Mouse (Mus musculus) Patski (cell line): ENCODE results near the gene Alg14. TPM values are rescaled to one million over a fixed set of nuclear protein-coding genes. Genes with fewer than 3 reads are reported as not detected.
A peak's percentile ranks its signal among the peaks of the same experiment; 100 is the strongest.

Source experiments
- ATAC-seq: fragments of 100-300 bp; one replicate; pipeline ENCODE4 v1.8.0; 2021
- CTCF ChIA-PET: fragments of 350-600 bp; sonication (Branson Sonifier 250); formaldehyde crosslinking; loops from one replicate; lab custom pipeline; 2022; ENCODE audit warnings: inconsistent platforms; lab: Charles Lee
- POLR2A ChIA-PET: fragments of 350-600 bp; sonication (Branson Sonifier 250); formaldehyde crosslinking; loops from one replicate; lab custom pipeline; 2022; ENCODE audit warnings: antibody characterized with exemption, inconsistent platforms; lab: Charles Lee
- DNase-seq: peaks from one replicate; pipeline ENCODE4 v3.0.0-alpha.2; 2011; ENCODE audit warnings: low read depth, low spot score
- H3K27me3 ChIP-seq: fragments of 371-371 bp; one replicate; pipeline ENCODE4 v1.5.1; 2021
- CTCF ChIP-seq: fragments of 100-300 bp; IDR thresholded peaks from one replicate; pipeline ENCODE4 v1.5.1; 2021
- in situ Hi-C: fragments of 300-500 bp; cut with MboI; formaldehyde crosslinking; loops from 3 replicates; pipeline ENCODE4 v1.11.1; 2018; ENCODE audit warnings: low pct_unique_long_range_greater_than_20kb, mixed read lengths
- polyA plus RNA-seq: library from polyadenylated mRNA; unstranded; gene quantifications from one replicate; pipeline ENCODE4 v1.2.3, GENCODE M21; 2021

The Alg14 gene
- polyA plus RNA-seq, 1 experiment from 2014 or later = 53.5 TPM

GRCm38 (mm10) chr3:121260041-121260440 is 31.5 kb upstream of the Alg14 start:
- TF ChIP-seq CTCF = no peak
- ChIA-PET CTCF (interaction anchor here (1.5 kb wide), 1 partner anchor 20 kb away, joined by 4 read pairs; no protein-coding TSS in a partner anchor), POLR2A (no interaction called here)
- H3K27me3 ChIP-seq = peaks cover 23% of the 10 kb centered on the region
- DNase-seq = no peak
- ATAC-seq = no peak
- in situ Hi-C loops = no loop called here

- no peak for DNase-seq
- ChIA-PET CTCF (no interaction called here), POLR2A (no interaction called here)
- in situ Hi-C loops = no loop called here
- ATAC-seq = no peak
- no peak for TF ChIP-seq CTCF
- peaks cover 25% of the 10 kb centered on the region for H3K27me3 ChIP-seq
Observed at GRCm38 (mm10) chr3:121260831-121261230, 30.7 kb upstream of the Alg14 start.

- POLR2A ChIA-PET = no interaction called here
- in situ Hi-C loops = no loop called here
- ATAC-seq (no peak), DNase-seq (no peak)
- peaks cover 29% of the 10 kb centered on the region for H3K27me3 ChIP-seq
- no peak for TF ChIP-seq CTCF
- CTCF ChIA-PET = no interaction called here
Observed at GRCm38 (mm10) chr3:121261251-121261650, 30.3 kb upstream of the Alg14 start.

- DNase-seq = no peak
- ChIA-PET CTCF (no interaction called here), POLR2A (no interaction called here)
- no peak for ATAC-seq
- in situ Hi-C loops = no loop called here
- H3K27me3 ChIP-seq = peaks cover 30% of the 10 kb centered on the region
- no peak for TF ChIP-seq CTCF
Observed at GRCm38 (mm10) chr3:121261939-121262520, 29.5 kb upstream of the Alg14 start.

GRCm38 (mm10) chr3:121262521-121263204 is 28.9 kb upstream of the Alg14 start:
- DNase-seq (no peak), ATAC-seq (peak; percentile 67)
- peaks cover 30% of the 10 kb centered on the region for H3K27me3 ChIP-seq
- POLR2A ChIA-PET = interaction anchor here (1.0 to 1.7 kb wide), 2 partner anchors 9 to 10 kb away, joined by 3 to 9 read pairs; no protein-coding TSS in a partner anchor
- in situ Hi-C loops = no loop called here
- TF ChIP-seq CTCF = no peak
- CTCF ChIA-PET = interaction anchor here (0.7 kb wide), 1 partner anchor 22 kb away, joined by 3 read pairs; no protein-coding TSS in a partner anchor

GRCm38 (mm10) chr3:121263205-121263548 is 28.4 kb upstream of the Alg14 start:
- no peak for TF ChIP-seq CTCF
- ChIA-PET POLR2A (interaction anchor here (1.0 to 1.7 kb wide), 2 partner anchors 9 to 10 kb away, joined by 3 to 9 read pairs; no protein-coding TSS in a partner anchor), CTCF (interaction anchor here (0.7 to 1.9 kb wide), 2 partner anchors 11 to 23 kb away, joined by 3 to 7 read pairs; no protein-coding TSS in a partner anchor)
- ATAC-seq = peak; percentile 3
- peaks cover 30% of the 10 kb centered on the region for H3K27me3 ChIP-seq
- no peak for DNase-seq
- in situ Hi-C loops = no loop called here

- in situ Hi-C loops = no loop called here
- peaks cover 33% of the 10 kb centered on the region for H3K27me3 ChIP-seq
Observed at GRCm38 (mm10) chr3:121264242-121264641, 27.3 kb upstream of the Alg14 start.

GRCm38 (mm10) chr3:121267283-121267682 is 24.3 kb upstream of the Alg14 start:
- CTCF ChIA-PET = interaction anchor here (1.4 kb wide), 1 partner anchor 19 kb away, joined by 3 read pairs; no protein-coding TSS in a partner anchor
- no peak for TF ChIP-seq CTCF
- in situ Hi-C loops = no loop called here
- POLR2A ChIA-PET = no interaction called here
- H3K27me3 ChIP-seq = peaks cover 21% of the 10 kb centered on the region
- ATAC-seq (no peak), DNase-seq (no peak)

More at GRCm38 (mm10) chr3:121264242-121264641, 27.3 kb upstream of the Alg14 start:
- no peak for DNase-seq
- no peak for ATAC-seq
- TF ChIP-seq CTCF = no peak
- POLR2A ChIA-PET = interaction anchor here (1.0 to 1.7 kb wide), 2 partner anchors 8 to 51 kb away, joined by 3 read pairs; no protein-coding TSS in a partner anchor
- CTCF ChIA-PET = interaction anchor here (1.1 to 1.9 kb wide), 2 partner anchors 10 to 24 kb away, joined by 6 to 7 read pairs; no protein-coding TSS in a partner anchor

GRCm38 (mm10) chr3:121272577-121272976 is 19.0 kb upstream of the Alg14 start:
- POLR2A ChIA-PET = interaction anchor here (0.6 to 1.2 kb wide), 3 partner anchors 9 to 79 kb away, joined by 3 to 8 read pairs (median 3); no protein-coding TSS in a partner anchor
- TF ChIP-seq CTCF = no peak
- DNase-seq (no peak), ATAC-seq (no peak)
- in situ Hi-C loops = no loop called here
- CTCF ChIA-PET = interaction anchor here (0.8 to 1.5 kb wide), 2 partner anchors 101 to 110 kb away, joined by 3 to 4 read pairs; partner anchors contain the start of gene Rwdd3
- peaks cover 3% of the 10 kb centered on the region for H3K27me3 ChIP-seq

GRCm38 (mm10) chr3:121274010-121274409 is 17.6 kb upstream of the Alg14 start:
- TF ChIP-seq CTCF = no peak
- ChIA-PET POLR2A (no interaction called here), CTCF (interaction anchor here (0.7 to 1.5 kb wide), 3 partner anchors 10 to 103 kb away, joined by 3 to 7 read pairs (median 4); partner anchors contain the start of gene Rwdd3)
- DNase-seq = no peak
- no peaks in the 10 kb centered on the region for H3K27me3 ChIP-seq
- in situ Hi-C loops = no loop called here
- no peak for ATAC-seq
